Mouse (Mus musculus): Measurements from ENCODE around the gene Gm7138.
"Not testable (repeated sequence)": the region's sequence is repeated elsewhere in the genome, so short reads cannot be mapped to it uniquely, and the experiment has no call there.

Gm7138 gene

GRCm38 (mm10) chr10:77776844-77777243, at the start of gene Gm7138:
TSS of gene Gm7138 (minus strand) at chr10:77776944.
- not testable (repeated sequence) for DNase-seq (ENCODE audit: low spot score in 2 of 2)

- DNase-seq (ENCODE audit: low spot score in 2 of 2), result no peak
Observed at GRCm38 (mm10) chr10:77819203-77819602, 42.5 kb upstream of the Gm7138 start.

GRCm38 (mm10) chr10:77818523-77818922, 41.8 kb upstream of the Gm7138 start:
- no peak for DNase-seq (ENCODE audit: low spot score in 2 of 2)

GRCm38 (mm10) chr10:77815514-77815913, 38.8 kb upstream of the Gm7138 start:
- peak in 1 of 2 experiments; percentile 69 for DNase-seq (ENCODE audit: low spot score in 2 of 2)

GRCm38 (mm10) chr10:77814382-77814781, 37.6 kb upstream of the Gm7138 start, which contains the start of gene Gm2696:
TSS of gene Gm2696 (plus strand) at chr10:77814682.
- no peak for DNase-seq (ENCODE audit: low spot score in 2 of 2)

GRCm38 (mm10) chr10:77811743-77812142, 35.0 kb upstream of the Gm7138 start, which contains the start of gene Gm9507:
TSS of gene Gm9507 (minus strand) at chr10:77811843.
- DNase-seq (ENCODE audit: low spot score in 2 of 2), result no peak

- DNase-seq (ENCODE audit: low spot score in 2 of 2), result no peak
Observed at GRCm38 (mm10) chr10:77804095-77804494, 27.4 kb upstream of the Gm7138 start.

- no peak for DNase-seq (ENCODE audit: low spot score in 2 of 2)
Observed at GRCm38 (mm10) chr10:77798921-77799508, 22.3 kb upstream of the Gm7138 start, which contains the start of gene Gm19668. TSS of gene Gm19668 (minus strand) at chr10:77799133.

- not testable (repeated sequence) for DNase-seq (ENCODE audit: low spot score in 2 of 2)
Observed at GRCm38 (mm10) chr10:77798164-77798920, 21.6 kb upstream of the Gm7138 start.

- DNase-seq (ENCODE audit: low spot score in 2 of 2), result no peak
Observed at GRCm38 (mm10) chr10:77797677-77798076, 20.9 kb upstream of the Gm7138 start.

- no peak for DNase-seq (ENCODE audit: low spot score in 2 of 2)
Observed at GRCm38 (mm10) chr10:77794976-77795375, 18.2 kb upstream of the Gm7138 start, which contains the start of gene Gm9639. TSS of gene Gm9639 (minus strand) at chr10:77795076.

GRCm38 (mm10) chr10:77788621-77789020, 11.9 kb upstream of the Gm7138 start:
- no peak for DNase-seq (ENCODE audit: low spot score in 2 of 2)

GRCm38 (mm10) chr10:77787876-77788275, 11.1 kb upstream of the Gm7138 start, which contains the start of gene Gm7137:
TSS of gene Gm7137 (minus strand) at chr10:77788200.
- not testable (repeated sequence) for DNase-seq (ENCODE audit: low spot score in 2 of 2)

GRCm38 (mm10) chr10:77783396-77783795, 6.7 kb upstream of the Gm7138 start:
- not testable (repeated sequence) for DNase-seq (ENCODE audit: low spot score in 2 of 2)

GRCm38 (mm10) chr10:77782442-77782841, 5.7 kb upstream of the Gm7138 start, which contains the start of gene Gm3250:
TSS of gene Gm3250 (minus strand) at chr10:77782542.
- not testable (repeated sequence) for DNase-seq (ENCODE audit: low spot score in 2 of 2)

- not testable (repeated sequence) for DNase-seq (ENCODE audit: low spot score in 2 of 2)
Observed at GRCm38 (mm10) chr10:77772142-77772541, 4.6 kb downstream of the Gm7138 start.

GRCm38 (mm10) chr10:77771225-77771624, 5.5 kb downstream of the Gm7138 start, which contains the start of gene Gm3238:
TSS of gene Gm3238 (minus strand) at chr10:77771325.
- not testable (repeated sequence) for DNase-seq (ENCODE audit: low spot score in 2 of 2)

- DNase-seq (ENCODE audit: low spot score in 2 of 2), result no peak
Observed at GRCm38 (mm10) chr10:77769727-77770126, 7.0 kb downstream of the Gm7138 start.

- not testable (repeated sequence) for DNase-seq (ENCODE audit: low spot score in 2 of 2)
Observed at GRCm38 (mm10) chr10:77759582-77759981, 17.2 kb downstream of the Gm7138 start, which contains the start of gene Gm3233. TSS of gene Gm3233 (minus strand) at chr10:77759682.

- no peak for DNase-seq (ENCODE audit: low spot score in 2 of 2)
Observed at GRCm38 (mm10) chr10:77753448-77753847, 23.3 kb downstream of the Gm7138 start.

- DNase-seq (ENCODE audit: low spot score in 2 of 2), result not testable (repeated sequence)
Observed at GRCm38 (mm10) chr10:77752312-77752711, 24.4 kb downstream of the Gm7138 start.

GRCm38 (mm10) chr10:77751254-77751653, 25.5 kb downstream of the Gm7138 start, which contains the start of gene Gm9736:
TSS of gene Gm9736 (minus strand) at chr10:77751354.
- not testable (repeated sequence) for DNase-seq (ENCODE audit: low spot score in 2 of 2)

Data from spleen, postnatal 4 days (tissue).